Mouse (Mus musculus) liver, embryonic 14.5 days (tissue): ENCODE results near the gene Gnptab.

Source experiments
- CTCF ChIP-seq: IDR thresholded peaks from 2 replicates; pipeline ENCODE4 v1.5.1; 2016; ENCODE audit warnings: antibody characterized with exemption, low read depth, control low read depth
- EP300 ChIP-seq: IDR thresholded peaks from 2 replicates; pipeline ENCODE4 v1.6.1; 2016; ENCODE audit warnings: antibody characterized with exemption, low read depth

- TF ChIP-seq CTCF: no peak
- TF ChIP-seq EP300: no peak
Observed at GRCm38 (mm10) chr10:88372436-88372835, 6.5 kb upstream of the Gnptab start.
